ENCODE assay signal across 24 mouse cellular contexts in the genomic region with DNA sequence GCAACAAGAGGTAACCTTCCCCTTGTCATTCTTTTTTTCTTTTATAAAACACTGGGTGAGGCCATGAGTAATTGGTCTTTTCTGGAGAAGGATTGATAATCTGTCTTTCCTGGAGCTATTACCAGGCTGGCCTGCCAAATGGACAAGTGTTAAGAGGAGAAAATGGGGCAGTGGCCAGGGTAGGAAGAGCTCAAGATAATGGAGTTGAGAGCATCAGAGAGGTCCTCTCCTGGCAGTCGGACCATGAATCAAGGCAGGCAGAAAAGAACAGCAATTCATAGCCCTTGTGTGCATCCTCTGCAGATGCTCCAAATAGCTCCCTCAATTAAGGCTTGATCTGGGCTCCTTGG.
"Had no signal": no experiment of that assay in that cellular context is flagged by ENCODE, and none has a peak within 500 bp of the region (broad histone marks: within the 10 kb centered on the region; RNA-seq: fewer than 3 reads in every experiment).

No protein-coding gene starts in this region.

- DNase-seq: cerebellum, adult 8-10 months; cerebellum, adult 9-11 months; cerebellum, postnatal 36 days; embryo, embryonic 11 days; forebrain, postnatal 0 days; gastrocnemius, adult 2 months; gastrocnemius, postnatal 10 days; gastrocnemius, postnatal 14 days; gastrocnemius, postnatal 25 days; gastrocnemius, postnatal 36 days; heart, adult 18-20 months; heart, adult 2 months had no signal

- H3K27ac ChIP-seq: embryonic facial prominence, embryonic 10.5 days; embryonic facial prominence, embryonic 12.5 days; embryonic facial prominence, embryonic 13.5 days; embryonic facial prominence, embryonic 15.5 days; forebrain, embryonic 10.5 days; forebrain, embryonic 12.5 days; forebrain, embryonic 13.5 days; forebrain, embryonic 15.5 days; gastrocnemius, adult 2 months; heart, adult 2 months; heart, embryonic 10.5 days; heart, embryonic 13.5 days had no signal

- H3K4me1 ChIP-seq: forebrain, embryonic 10.5 days; forebrain, embryonic 12.5 days had no signal

- H3K4me3 ChIP-seq: embryonic facial prominence, embryonic 10.5 days; embryonic facial prominence, embryonic 12.5 days; embryonic facial prominence, embryonic 13.5 days; embryonic facial prominence, embryonic 15.5 days; erythroblast, embryonic 14.5 days; forebrain, embryonic 10.5 days; forebrain, embryonic 12.5 days; forebrain, embryonic 13.5 days; forebrain, embryonic 15.5 days; gastrocnemius, adult 2 months; heart, adult 2 months; heart, embryonic 10.5 days; heart, embryonic 12.5 days; heart, embryonic 13.5 days had no signal

- H3K27me3 ChIP-seq: embryonic facial prominence, embryonic 12.5 days; embryonic facial prominence, embryonic 13.5 days; embryonic facial prominence, embryonic 15.5 days; forebrain, embryonic 12.5 days; forebrain, embryonic 13.5 days; forebrain, embryonic 15.5 days; heart, embryonic 12.5 days; heart, embryonic 13.5 days had no signal
